Mouse (Mus musculus): ENCODE data around the gene Usp29.

- TF ChIP-seq GATA1 (IDR thresholded peaks at IDR 0.05; ENCODE audit: low read length) = no peak
- TF ChIP-seq TAL1 (IDR thresholded peaks at IDR 0.05; ENCODE audit: low read length) = no peak
These were observed 61.1 kb downstream of the Usp29 start for GRCm38 (mm10) chr7:6791286-6792065.

All from erythroblast, embryonic 14.5 days (primary cell).